8 mouse cellular contexts compared by ENCODE assay signal in genomic region chr19:56068854-56069253, GRCm38 (mm10).
A peak's percentile ranks its signal among the peaks of the same experiment; 100 is the strongest.
DNase-seq lines count a peak whose midpoint lies in the region; ATAC-seq and TF ChIP-seq lines count a peak whose summit lies in the region.

No protein-coding gene starts in this region.

- TF ChIP-seq CTCF in liver, postnatal 0 days (IDR thresholded peaks at IDR 0.05; ENCODE audit: low read depth), result no peak

- H3K9ac ChIP-seq in liver, postnatal 0 days (replicated peaks), result no peak overlapping the region

- no peaks in the 10 kb centered on the region for H3K9me3 ChIP-seq in liver, postnatal 0 days (ENCODE audit: low read length)

- H3K4me1 ChIP-seq in liver, postnatal 0 days (ENCODE audit: insufficient read depth), result peaks cover 4% of the 10 kb centered on the region; the same call in 1 of the 2 replicates

- no peaks in the 10 kb centered on the region for H3K27me3 ChIP-seq in liver, postnatal 0 days (ENCODE audit: insufficient read depth, low read length)

- no peak for ATAC-seq in liver, postnatal 0 days

- H3K4me3 ChIP-seq in liver, postnatal 0 days (ENCODE audit: low read depth, low read length), result peak overlapping the region; percentile 20; the same call in 1 of the 2 replicates

- 18% methylated on average over 12 of the region's 12 CpGs for WGBS in liver, postnatal 0 days (ENCODE audit: insufficient replicate concordance)

- peak; percentile 14 for DNase-seq in gastrocnemius, postnatal 10 days
- DNase-seq in gastrocnemius, postnatal 4 days (ENCODE audit: low spot score in 2 of 2), result no peak
- peak; percentile 9 to 25 for DNase-seq in spleen, adult 18-20 months
- DNase-seq in spleen, postnatal 14 days (ENCODE audit: low spot score in 2 of 2), result no peak
- DNase-seq in liver, postnatal 0 days, result peak; percentile 33
- peak; percentile 42 for DNase-seq in thymus, postnatal 4 days
- DNase-seq in right cerebral cortex, adult 18-20 months, result no peak
- no peak for DNase-seq in testis, postnatal 14 days (ENCODE audit: low spot score)

- peak overlapping the region; percentile 59 for H3K4me2 ChIP-seq in liver, postnatal 0 days (ENCODE audit: low read depth, low read length)

- no peak for TF ChIP-seq EP300 in liver, postnatal 0 days (IDR thresholded peaks at IDR 0.05; ENCODE audit: low read depth)

- no peaks in the 10 kb centered on the region for H3K36me3 ChIP-seq in liver, postnatal 0 days (replicated peaks; ENCODE audit: insufficient read depth, low read length)

- H3K27ac ChIP-seq in liver, postnatal 0 days (ENCODE audit: low read depth), result no peak overlapping the region

Comparison
In these comparisons a context has a peak if more than half of its experiments do, and no peak if none do; other contexts are left out.
1. DNase-seq: peak in gastrocnemius, postnatal 10 days (single experiment), spleen, adult 18-20 months (2 of 2), liver, postnatal 0 days (single experiment) and thymus, postnatal 4 days (single experiment); none in gastrocnemius, postnatal 4 days (0 of 2), spleen, postnatal 14 days (0 of 2), right cerebral cortex, adult 18-20 months (single experiment) and testis, postnatal 14 days (single experiment).